Mouse (Mus musculus): Measurements from ENCODE around the gene Gm10762. TPM values are rescaled to one million over a fixed set of nuclear protein-coding genes. Genes with fewer than 3 reads are reported as not detected.
"Not testable (repeated sequence)": the region's sequence is repeated elsewhere in the genome, so short reads cannot be mapped to it uniquely, and the experiment has no call there.

Gm10762 gene
- 1 to 10 TPM; 6.2 to 7.5 TPM for total RNA-seq (2021)

- peak; percentile 47 to 60 for DNase-seq (ENCODE audit: extremely low spot score in 1 of 2, low spot score in 1 of 2)
Measured at GRCm38 (mm10) chr2:128967661-128968441, at the start of gene Gm10762. Gene Gm10762, minus strand, starts transcription at chr2:128967725.

GRCm38 (mm10) chr2:129008867-129009266 lies 41.3 kb upstream of the Gm10762 start:
- DNase-seq (ENCODE audit: extremely low spot score in 1 of 2, low spot score in 1 of 2) = not testable (repeated sequence)

- DNase-seq (ENCODE audit: extremely low spot score in 1 of 2, low spot score in 1 of 2) = no peak
Measured at GRCm38 (mm10) chr2:129006194-129006749, 38.7 kb upstream of the Gm10762 start.

GRCm38 (mm10) chr2:129004872-129005271 lies 37.3 kb upstream of the Gm10762 start:
- no peak for DNase-seq (ENCODE audit: extremely low spot score in 1 of 2, low spot score in 1 of 2)

- DNase-seq (ENCODE audit: extremely low spot score in 1 of 2, low spot score in 1 of 2) = no peak
Measured at GRCm38 (mm10) chr2:128984746-128985145, 17.2 kb upstream of the Gm10762 start.

- DNase-seq (ENCODE audit: extremely low spot score in 1 of 2, low spot score in 1 of 2) = no peak
Measured at GRCm38 (mm10) chr2:128975572-128975971, 8.0 kb upstream of the Gm10762 start.

GRCm38 (mm10) chr2:128972301-128972700 lies 4.8 kb upstream of the Gm10762 start:
- DNase-seq (ENCODE audit: extremely low spot score in 1 of 2, low spot score in 1 of 2) = no peak

GRCm38 (mm10) chr2:128968475-128969083 lies 1.1 kb upstream of the Gm10762 start:
- no peak for DNase-seq (ENCODE audit: extremely low spot score in 1 of 2, low spot score in 1 of 2)

- DNase-seq (ENCODE audit: extremely low spot score in 1 of 2, low spot score in 1 of 2) = peak; percentile 99
Measured at GRCm38 (mm10) chr2:128966641-128967580, 614 bp downstream of the Gm10762 start, which contains the start of gene Zc3h6. Gene Zc3h6, plus strand, starts transcription at chr2:128967402.

- no peak for DNase-seq (ENCODE audit: extremely low spot score in 1 of 2, low spot score in 1 of 2)
Measured at GRCm38 (mm10) chr2:128966236-128966635, 1.3 kb downstream of the Gm10762 start.

- DNase-seq (ENCODE audit: extremely low spot score in 1 of 2, low spot score in 1 of 2) = no peak
Measured at GRCm38 (mm10) chr2:128965505-128966105, 1.9 kb downstream of the Gm10762 start.

GRCm38 (mm10) chr2:128954186-128954585 lies 13.3 kb downstream of the Gm10762 start:
- no peak for DNase-seq (ENCODE audit: extremely low spot score in 1 of 2, low spot score in 1 of 2)

GRCm38 (mm10) chr2:128947962-128948588 lies 19.4 kb downstream of the Gm10762 start:
- DNase-seq (ENCODE audit: extremely low spot score in 1 of 2, low spot score in 1 of 2) = no peak

- peak; percentile 94 to 95 for DNase-seq (ENCODE audit: extremely low spot score in 1 of 2, low spot score in 1 of 2)
Measured at GRCm38 (mm10) chr2:128943538-128944528, 23.7 kb downstream of the Gm10762 start, which contains the start of gene Zc3h8. Gene Zc3h8, minus strand, starts transcription at chr2:128944077.

GRCm38 (mm10) chr2:128936256-128936655 lies 31.3 kb downstream of the Gm10762 start:
- no peak for DNase-seq (ENCODE audit: extremely low spot score in 1 of 2, low spot score in 1 of 2)

- DNase-seq (ENCODE audit: extremely low spot score in 1 of 2, low spot score in 1 of 2) = no peak
Measured at GRCm38 (mm10) chr2:128930704-128931103, 36.8 kb downstream of the Gm10762 start.

- no peak for DNase-seq (ENCODE audit: extremely low spot score in 1 of 2, low spot score in 1 of 2)
Measured at GRCm38 (mm10) chr2:128928446-128928845, 39.1 kb downstream of the Gm10762 start.

GRCm38 (mm10) chr2:128924799-128925198 lies 42.7 kb downstream of the Gm10762 start:
- DNase-seq (ENCODE audit: extremely low spot score in 1 of 2, low spot score in 1 of 2) = no peak

Data from layer of hippocampus, postnatal 25 days (tissue).